Mouse (Mus musculus) heart, embryonic 10.5 days (tissue): ENCODE results near the gene Gm9573. TPM values are rescaled to one million over a fixed set of nuclear protein-coding genes. Genes with fewer than 3 reads are reported as not detected.
A peak's percentile ranks its signal among the peaks of the same experiment; 100 is the strongest.

Experiments used
- DNase-seq: peaks from one replicate; pipeline ENCODE4 v3.0.0-alpha.2; 2017; ENCODE audit warnings: low spot score
- H3K27ac ChIP-seq: fragments of 300-500 bp; sonication (generic); 2 replicates; pipeline ENCODE4 v1.5.1; 2016; ENCODE audit warnings: mild to moderate bottlenecking
- H3K27me3 ChIP-seq: fragments of 300-500 bp; sonication (generic); 2 replicates; pipeline ENCODE4 v1.6.1; 2016; ENCODE audit warnings: mild to moderate bottlenecking; ENCODE audit not compliant: poor library complexity, insufficient read depth, severe bottlenecking
- H3K36me3 ChIP-seq: fragments of 300-500 bp; sonication (generic); 2 replicates; pipeline ENCODE4 v1.6.1; 2016; ENCODE audit warnings: mild to moderate bottlenecking, moderate library complexity
- H3K4me1 ChIP-seq: fragments of 300-500 bp; sonication (generic); 2 replicates; pipeline ENCODE4 v1.6.1; 2016; ENCODE audit warnings: mild to moderate bottlenecking
- H3K4me3 ChIP-seq: fragments of 300-500 bp; sonication (generic); 2 replicates; pipeline ENCODE4 v1.5.1; 2016; ENCODE audit warnings: mild to moderate bottlenecking, moderate library complexity
- H3K9me3 ChIP-seq: fragments of 300-500 bp; sonication (generic); 2 replicates; pipeline ENCODE4 v1.6.1; 2016; ENCODE audit warnings: mild to moderate bottlenecking, moderate library complexity
- WGBS: fragments of 180-500 bp; shearing (Covaris S2); methylation state at CpG from one replicate; pipeline ENCODE4 v1.1.7; 2016; 5-methylcytosine and 5-hydroxymethylcytosine counted together
- polyA plus RNA-seq: library from polyadenylated mRNA; unstranded; fragments of >200 nt; fragmentation: Nextera tagmentation; extraction: Ambion mirVana; gene quantifications from 2 replicates; pipeline ENCODE4 v1.2.1, GENCODE M21; 2016

Gm9573 gene
- not detected in 2 replicates for polyA plus RNA-seq

GRCm38 (mm10) chr17:35626537-35626936, at the start of gene Gm9573:
Gm9573 (minus strand) TSS chr17:35626637.
- 70% methylated on average over 7 of the region's 7 CpGs for WGBS
- Histone ChIP-seq H3K9me3 (no peaks in the 10 kb centered on the region), H3K36me3 (no peaks in the 10 kb centered on the region), H3K27ac (no peak within 1 kb of the TSS), H3K4me1 (peaks cover 3% of the 10 kb centered on the region; the same call in 1 of the 2 replicates), H3K4me3 (no peak within 1 kb of the TSS), H3K27me3 (no peaks in the 10 kb centered on the region)
- DNase-seq: no peak

GRCm38 (mm10) chr17:35673416-35674035, 47.1 kb upstream of the Gm9573 start, which contains the start of gene Gtf2h4:
Gtf2h4 (minus strand) TSS chr17:35673739.
- Histone ChIP-seq H3K27ac (peak within 1 kb of the TSS; percentile 89), H3K9me3 (no peaks in the 10 kb centered on the region), H3K4me1 (peaks cover 8% of the 10 kb centered on the region), H3K27me3 (no peaks in the 10 kb centered on the region), H3K4me3 (peak within 1 kb of the TSS; percentile 89), H3K36me3 (peaks cover 26% of the 10 kb centered on the region)
- 2% methylated on average over 23 of the region's 23 CpGs for WGBS
- DNase-seq: peak; percentile 95

GRCm38 (mm10) chr17:35672527-35672926, 46.1 kb upstream of the Gm9573 start:
- Histone ChIP-seq H3K27me3 (no peaks in the 10 kb centered on the region), H3K9me3 (no peaks in the 10 kb centered on the region), H3K27ac (no peak overlapping the region), H3K36me3 (peaks cover 26% of the 10 kb centered on the region), H3K4me3 (peak overlapping the region; percentile 89), H3K4me1 (peaks cover 11% of the 10 kb centered on the region)
- WGBS: 92% methylated on average over 6 of the region's 6 CpGs
- DNase-seq: no peak

GRCm38 (mm10) chr17:35671846-35672245, 45.4 kb upstream of the Gm9573 start:
- DNase-seq: no peak
- H3K9me3 ChIP-seq: no peaks in the 10 kb centered on the region
- peaks cover 26% of the 10 kb centered on the region for H3K36me3 ChIP-seq
- 86% methylated on average over 6 of the region's 6 CpGs for WGBS
- no peak overlapping the region for H3K27ac ChIP-seq
- no peaks in the 10 kb centered on the region for H3K27me3 ChIP-seq
- no peak overlapping the region for H3K4me3 ChIP-seq
- peaks cover 15% of the 10 kb centered on the region for H3K4me1 ChIP-seq

GRCm38 (mm10) chr17:35669731-35670130, 43.3 kb upstream of the Gm9573 start:
- no peak for DNase-seq

GRCm38 (mm10) chr17:35667334-35668065, 41.1 kb upstream of the Gm9573 start, which contains the start of gene Vars2:
Vars2 (minus strand) TSS chr17:35667592.
- Histone ChIP-seq H3K9me3 (no peaks in the 10 kb centered on the region), H3K4me3 (peak within 1 kb of the TSS; percentile 76), H3K4me1 (peaks cover 13% of the 10 kb centered on the region), H3K27me3 (no peaks in the 10 kb centered on the region), H3K27ac (peak within 1 kb of the TSS; percentile 93), H3K36me3 (peaks cover 54% of the 10 kb centered on the region)
- DNase-seq: peak; percentile 96
- under 1% methylated on average over 61 of the region's 61 CpGs for WGBS

More at GRCm38 (mm10) chr17:35669731-35670130, 43.3 kb upstream of the Gm9573 start:
- Histone ChIP-seq H3K27ac (no peak overlapping the region), H3K27me3 (no peaks in the 10 kb centered on the region), H3K4me1 (peaks cover 20% of the 10 kb centered on the region), H3K36me3 (peaks cover 35% of the 10 kb centered on the region), H3K9me3 (no peaks in the 10 kb centered on the region), H3K4me3 (no peak overlapping the region)
- 87% methylated on average over 9 of the region's 9 CpGs for WGBS

- WGBS: 5% methylated on average over 13 of the region's 13 CpGs
- Histone ChIP-seq H3K4me1 (peaks cover 11% of the 10 kb centered on the region), H3K4me3 (peak overlapping the region; percentile 76), H3K36me3 (peaks cover 57% of the 10 kb centered on the region), H3K27ac (peak overlapping the region; percentile 93), H3K27me3 (no peaks in the 10 kb centered on the region), H3K9me3 (no peaks in the 10 kb centered on the region)
- DNase-seq: peak; percentile 80
These were observed 40.4 kb upstream of the Gm9573 start for GRCm38 (mm10) chr17:35666851-35667256.

- WGBS: 82% methylated on average over 17 of the region's 17 CpGs
- H3K4me1 ChIP-seq: peaks cover 11% of the 10 kb centered on the region
- H3K36me3 ChIP-seq: peaks cover 61% of the 10 kb centered on the region
- no peaks in the 10 kb centered on the region for H3K27me3 ChIP-seq
- no peak overlapping the region for H3K4me3 ChIP-seq
- H3K9me3 ChIP-seq: no peaks in the 10 kb centered on the region
- DNase-seq: no peak
- no peak overlapping the region for H3K27ac ChIP-seq
These were observed 39.6 kb upstream of the Gm9573 start for GRCm38 (mm10) chr17:35665957-35666515.

- WGBS: 79% methylated on average over 2 of the region's 2 CpGs
- Histone ChIP-seq H3K27ac (no peak overlapping the region), H3K9me3 (no peaks in the 10 kb centered on the region), H3K4me1 (no peaks in the 10 kb centered on the region), H3K27me3 (peaks cover 5% of the 10 kb centered on the region), H3K4me3 (no peak overlapping the region), H3K36me3 (peaks cover 34% of the 10 kb centered on the region)
- no peak for DNase-seq
These were observed 26.6 kb upstream of the Gm9573 start for GRCm38 (mm10) chr17:35653086-35653485.

- 56% methylated on average over 2 of the region's 2 CpGs for WGBS
These were observed 23.0 kb upstream of the Gm9573 start for GRCm38 (mm10) chr17:35649429-35649828.

GRCm38 (mm10) chr17:35643609-35644236, 17.3 kb upstream of the Gm9573 start, which contains the start of gene Mucl3:
Mucl3 (minus strand) TSS chr17:35643695.
- H3K4me3 ChIP-seq: no peak within 1 kb of the TSS
- no peaks in the 10 kb centered on the region for H3K9me3 ChIP-seq
- peaks cover 29% of the 10 kb centered on the region; the same call in 1 of the 2 replicates for H3K27me3 ChIP-seq
- DNase-seq: no peak
- WGBS: 67% methylated on average over 13 of the region's 13 CpGs
- no peak within 1 kb of the TSS for H3K27ac ChIP-seq
- H3K4me1 ChIP-seq: peaks cover 6% of the 10 kb centered on the region
- no peaks in the 10 kb centered on the region for H3K36me3 ChIP-seq

More at GRCm38 (mm10) chr17:35649429-35649828, 23.0 kb upstream of the Gm9573 start:
- no peaks in the 10 kb centered on the region for H3K36me3 ChIP-seq
- H3K9me3 ChIP-seq: no peaks in the 10 kb centered on the region
- no peak overlapping the region for H3K27ac ChIP-seq
- H3K27me3 ChIP-seq: peaks cover 5% of the 10 kb centered on the region
- no peak overlapping the region for H3K4me3 ChIP-seq
- no peak for DNase-seq
- no peaks in the 10 kb centered on the region for H3K4me1 ChIP-seq

- Histone ChIP-seq H3K36me3 (no peaks in the 10 kb centered on the region), H3K4me3 (peak overlapping the region; percentile 44), H3K27me3 (peaks cover 46% of the 10 kb centered on the region; the same call in 1 of the 2 replicates), H3K9me3 (no peaks in the 10 kb centered on the region), H3K4me1 (peaks cover 18% of the 10 kb centered on the region), H3K27ac (peak overlapping the region; percentile 53)
- no peak for DNase-seq
- WGBS: 42% methylated on average over 6 of the region's 6 CpGs
These were observed 12.9 kb upstream of the Gm9573 start for GRCm38 (mm10) chr17:35639352-35639751.
